Mouse (Mus musculus): ENCODE measurements at regions not wholly inside any gene's neighbourhood (a gene's known extent, or its start where the extent isn't known, plus 50 kb on each side); places are given as distances from the start of the nearest gene placed in this dataset.

GRCm38 (mm10) chr3:56706038-56706437 lies 522.5 kb upstream of the Nbea start:
- no peak for TF ChIP-seq POLR2A (IDR thresholded peaks at IDR 0.05; ENCODE audit: insufficient read depth, low read depth, low read length)
- no peak for TF ChIP-seq CTCF (IDR thresholded peaks at IDR 0.05)
